Mouse (Mus musculus) left cerebral cortex, adult 2 months (tissue): ENCODE measurements around the gene Lhfpl2. TPM values are rescaled to one million over a fixed set of nuclear protein-coding genes. Genes with fewer than 3 reads are reported as not detected.

Experiments used
- DNase-seq, 2 experiments: peaks; one replicate each; pipeline ENCODE4 v3.0.0; 2021 to 2022; ENCODE audit warnings: low spot score in 2 of 2, mixed read lengths in 1 of 2; ENCODE audit errors: extremely low spot score in 1 of 2
- H3K27ac ChIP-seq: fragments of 200-600 bp; 2 replicates; pipeline ENCODE4 v1.8.1; 2022
- H3K4me3 ChIP-seq: fragments of 200-600 bp; 2 replicates; pipeline ENCODE4 v1.8.1; 2022
- CTCF ChIP-seq: fragments of 200-600 bp; IDR thresholded peaks from 2 replicates; pipeline ENCODE4 v1.8.1; 2022; ENCODE audit warnings: antibody characterized with exemption, mild to moderate bottlenecking, moderate library complexity
- intact Hi-C: fragments of 180-260 bp; cut with DNase I; formaldehyde crosslinking; loops from one replicate; pipeline ENCODE4 v1.15.1; 2025
- total RNA-seq, 2 experiments: library from RNA; stranded (reverse); gene quantifications; 2 replicates each; pipeline ENCODE4 v1.2.3; 2021

The Lhfpl2 gene
- total RNA-seq, 2 experiments from 2014 or later, result 12.5 to 15.9 TPM

DNA sequence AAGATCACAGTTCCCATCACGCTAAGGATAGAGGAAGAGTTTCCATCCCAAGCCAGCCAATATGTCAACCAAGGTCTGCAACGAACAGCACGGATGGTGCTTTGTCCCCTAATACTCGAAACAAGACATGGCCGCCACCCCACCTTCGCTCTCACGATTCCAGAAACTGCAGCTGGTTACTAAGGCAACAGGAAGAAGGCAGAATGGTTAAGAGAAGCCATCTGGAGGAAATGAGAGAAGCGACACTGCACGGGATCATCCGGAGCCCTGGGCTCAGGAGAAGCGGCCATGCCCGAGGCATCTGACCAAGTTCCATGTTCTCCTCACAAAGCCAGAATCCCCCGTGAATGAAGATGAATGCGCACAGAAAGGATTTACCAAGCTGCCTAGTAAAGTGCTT is 166.0 kb downstream of the Lhfpl2 start:
- intact Hi-C loops, result no loop called here
- TF ChIP-seq CTCF, result no peak
- no peak for DNase-seq
- Histone ChIP-seq H3K4me3 (no peak overlapping the region), H3K27ac (no peak overlapping the region)

DNA sequence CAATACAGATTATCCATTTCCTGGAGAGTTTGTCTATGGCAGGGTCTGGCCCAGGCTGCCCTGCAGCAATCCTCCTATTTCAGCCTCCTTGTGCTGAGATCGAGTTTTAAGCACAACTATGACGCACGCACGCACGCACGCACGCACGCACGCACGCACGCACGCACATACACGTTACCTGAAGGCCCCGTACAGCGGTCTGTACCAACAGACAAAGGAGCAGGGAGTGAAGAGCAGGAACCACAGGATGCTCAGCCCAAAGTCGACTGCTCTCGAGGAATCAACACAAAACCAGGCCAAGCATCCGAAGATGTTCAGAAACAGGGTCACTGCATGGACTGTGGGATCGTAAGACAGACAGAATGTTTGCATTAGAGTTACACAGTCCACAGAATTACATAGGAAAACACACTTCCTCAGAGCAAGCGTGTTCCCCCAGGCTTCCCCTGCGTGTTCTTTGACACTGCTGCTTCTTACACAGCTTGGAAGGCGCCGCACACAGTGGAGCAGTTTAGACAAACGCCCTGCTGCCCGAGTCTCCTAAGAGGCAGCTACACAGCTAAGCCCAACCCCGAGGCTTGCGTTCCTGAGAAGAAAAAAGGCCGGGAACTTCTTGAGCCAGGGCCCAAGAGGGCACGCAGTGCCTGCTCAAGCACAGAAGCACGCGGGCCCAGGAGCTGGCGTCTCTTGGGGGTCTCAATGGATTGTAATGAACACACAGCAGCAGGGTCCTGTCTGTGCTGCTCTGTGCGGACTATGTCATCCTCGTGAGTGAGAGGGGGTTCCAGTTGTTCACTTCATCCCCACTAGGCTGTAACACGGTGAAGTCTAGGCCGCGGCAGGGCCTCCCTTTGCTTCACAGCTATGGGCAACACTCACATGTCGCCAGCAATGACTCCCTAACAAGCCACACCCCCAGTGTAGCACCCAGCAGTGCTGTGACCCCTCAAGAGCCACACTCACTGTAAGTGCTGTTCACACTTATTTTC is 167.4 kb downstream of the Lhfpl2 start:
- intact Hi-C loops, result no loop called here
- no peak overlapping the region for H3K4me3 ChIP-seq
- no peak for DNase-seq
- no peak overlapping the region for H3K27ac ChIP-seq
- no peak for TF ChIP-seq CTCF

- no peak for DNase-seq
- TF ChIP-seq CTCF, result no peak
- intact Hi-C loops, result no loop called here
- H3K4me3 ChIP-seq, result no peak overlapping the region
- no peak overlapping the region for H3K27ac ChIP-seq
Measured at GRCm38 (mm10) chr13:94231871-94232270, 174.3 kb downstream of the Lhfpl2 start.

DNA sequence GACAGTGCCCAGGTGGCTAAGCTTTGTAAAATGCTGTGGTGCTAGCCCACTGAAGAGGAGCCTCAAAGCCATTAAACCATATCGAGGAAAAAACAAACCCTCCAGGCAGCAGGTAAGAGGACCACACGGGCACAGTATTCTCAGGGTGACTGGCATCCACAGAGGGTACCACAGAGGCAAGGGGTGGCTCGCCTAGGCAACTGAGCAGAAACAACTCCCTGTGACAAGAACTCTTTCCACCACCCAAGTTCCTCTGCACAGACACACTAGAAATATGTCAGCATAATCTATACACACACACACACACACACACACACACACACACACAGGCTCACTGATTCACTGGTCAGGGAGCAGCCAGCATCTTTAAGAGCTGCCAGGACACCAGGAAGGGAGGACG is 181.9 kb downstream of the Lhfpl2 start:
- intact Hi-C loops, result no loop called here
- Histone ChIP-seq H3K4me3 (no peak overlapping the region), H3K27ac (no peak overlapping the region)
- no peak for DNase-seq
- no peak for TF ChIP-seq CTCF

DNA sequence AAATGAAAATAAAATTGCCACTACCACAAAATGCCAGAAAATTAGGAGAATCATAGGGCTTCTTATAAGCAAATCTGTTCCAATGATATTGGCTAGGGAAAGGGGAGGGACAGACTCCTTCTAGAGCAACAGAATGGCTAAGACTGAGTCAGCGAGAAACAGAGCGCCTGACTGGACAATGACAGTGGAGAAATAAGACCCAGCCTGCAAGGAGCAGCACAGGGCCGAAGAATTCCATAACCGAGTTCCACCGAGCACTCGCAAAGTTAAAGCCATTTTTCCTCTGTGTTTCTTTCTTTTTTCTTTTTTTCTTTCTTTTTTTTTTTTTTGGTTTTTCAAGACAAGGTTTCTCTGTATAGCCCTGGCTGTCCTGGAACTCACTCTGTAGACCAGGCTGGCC is 182.5 kb downstream of the Lhfpl2 start:
- Histone ChIP-seq H3K27ac (no peak overlapping the region), H3K4me3 (no peak overlapping the region)
- TF ChIP-seq CTCF, result no peak
- intact Hi-C loops, result no loop called here
- DNase-seq, result no peak

GRCm38 (mm10) chr13:94240873-94241272 is 183.3 kb downstream of the Lhfpl2 start:
- no peak for DNase-seq
- no peak for TF ChIP-seq CTCF
- intact Hi-C loops, result no loop called here
- no peak overlapping the region for H3K27ac ChIP-seq
- H3K4me3 ChIP-seq, result no peak overlapping the region

DNA sequence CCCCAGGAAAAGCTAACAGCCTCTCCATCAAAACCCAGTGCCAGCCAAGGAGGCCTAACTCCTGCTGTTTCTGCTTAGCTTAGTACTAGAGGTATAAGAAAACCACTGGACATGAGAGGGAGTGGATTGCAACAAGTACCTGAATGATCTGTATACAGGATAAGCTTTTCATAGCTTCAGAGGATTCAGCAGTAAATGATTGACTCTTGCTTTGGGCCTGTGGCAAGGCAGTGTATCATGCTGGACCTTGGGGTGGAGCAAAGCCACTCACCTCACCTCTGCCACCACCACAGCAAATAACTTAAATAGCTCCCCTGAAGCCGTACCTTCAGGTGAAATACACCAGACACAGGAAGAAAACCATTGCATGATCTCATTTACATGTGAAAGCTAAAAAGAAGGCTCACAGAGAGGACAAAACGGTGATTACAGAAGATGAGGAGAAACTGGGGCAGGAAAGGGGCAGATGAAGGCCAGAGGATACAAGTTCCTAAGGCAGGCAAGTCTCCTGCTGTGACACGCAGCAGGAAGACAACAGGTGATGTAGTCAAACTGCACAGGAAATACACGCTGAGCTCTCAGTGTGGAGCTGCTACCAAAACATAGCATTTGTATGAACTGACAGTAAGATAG is 184.4 kb downstream of the Lhfpl2 start:
- intact Hi-C loops, result no loop called here
- no peak for DNase-seq
- TF ChIP-seq CTCF, result no peak
- Histone ChIP-seq H3K27ac (no peak overlapping the region), H3K4me3 (no peak overlapping the region)

GRCm38 (mm10) chr13:94242897-94243296 is 185.3 kb downstream of the Lhfpl2 start:
- no peak overlapping the region for H3K27ac ChIP-seq
- no peak for DNase-seq
- TF ChIP-seq CTCF, result no peak
- no peak overlapping the region for H3K4me3 ChIP-seq
- intact Hi-C loops, result no loop called here

Other genes with a start within 250 kb of the Lhfpl2 start
- 100 to 1,000 TPM; 172 to 178 TPM for gene Scamp1, start 228.1 kb downstream of the Lhfpl2 start, total RNA-seq